8 mouse cellular contexts compared by ENCODE assay signal in genomic region chr6:13607621-13608493, GRCm38 (mm10). TPM values are rescaled to one million over a fixed set of nuclear protein-coding genes. Genes with fewer than 3 reads are reported as not detected.
DNase-seq lines count a peak whose midpoint lies in the region; ATAC-seq and TF ChIP-seq lines count a peak whose summit lies in the region.

Gene Tmem168 (minus strand): TSS chr6:13608100.

- 3% methylated on average over 55 of the region's 71 CpGs for WGBS in lung, embryonic 16.5 days
- 4% methylated on average over 71 of the region's 71 CpGs for WGBS in thymus, adult 2 months

- TF ChIP-seq POLR2A in thymus, adult 2 months (IDR thresholded peaks at IDR 0.05; ENCODE audit: control insufficient read depth, extremely low read depth, insufficient read depth, low read length, poor library complexity): peak; percentile 73

- peak within 1 kb of the TSS; percentile 70 for H3K4me3 ChIP-seq in lung, embryonic 16.5 days (ENCODE audit: low read length)
- H3K4me3 ChIP-seq in thymus, adult 2 months (ENCODE audit: control insufficient read depth, insufficient read depth, low read length): peak within 1 kb of the TSS; percentile 56

- H3K27ac ChIP-seq in lung, embryonic 16.5 days (ENCODE audit: low read length): peak within 1 kb of the TSS; percentile 94
- no peak within 1 kb of the TSS for H3K27ac ChIP-seq in thymus, adult 2 months (ENCODE audit: control insufficient read depth, insufficient read depth, low read length)

- H3K9me3 ChIP-seq in lung, embryonic 16.5 days (ENCODE audit: control insufficient read depth, low read length): no peaks in the 10 kb centered on the region

- peak; percentile 95 for DNase-seq in Muller cell, postnatal 12 days (ENCODE audit: inconsistent ontology term)
- DNase-seq in cerebellum, adult 9-10 months: peak; percentile 93
- DNase-seq in layer of hippocampus, adult 9-11 months: peak; percentile 92
- DNase-seq in ovary, adult 18-20 months (ENCODE audit: low spot score): peak; percentile 85
- DNase-seq in thymus, adult 2 months: peak; percentile 92

- peaks cover 7% of the 10 kb centered on the region for H3K4me1 ChIP-seq in lung, embryonic 16.5 days (replicated peaks; ENCODE audit: control insufficient read depth, insufficient read depth, low read length)
- H3K4me1 ChIP-seq in thymus, adult 2 months (replicated peaks; ENCODE audit: control insufficient read depth, insufficient read depth, low read length): no peaks in the 10 kb centered on the region; the same call in 1 of the 2 replicates

- H3K27me3 ChIP-seq in lung, embryonic 16.5 days (ENCODE audit: control insufficient read depth, insufficient read depth, low read depth, low read length): no peaks in the 10 kb centered on the region
- H3K27me3 ChIP-seq in thymus, adult 2 months (ENCODE audit: control insufficient read depth, insufficient read depth, low read length): no peaks in the 10 kb centered on the region

- H3K4me2 ChIP-seq in lung, embryonic 16.5 days (ENCODE audit: low read depth, low read length): peak within 1 kb of the TSS; percentile 64

- peak; percentile 94 for ATAC-seq in frontal cortex, adult (ENCODE audit: low TSS enrichment)
- peak; percentile 89 to 92 for ATAC-seq in hematopoietic stem cell, adult 5-6 weeks (replicated peaks in 1 of 2; ENCODE audit: insufficient read depth in 1 of 2, low FRiP score in 2 of 2, low TSS enrichment in 1 of 2, low read depth in 1 of 2, poor library complexity in 2 of 2, severe bottlenecking in 2 of 2)
- ATAC-seq in lung, embryonic 16.5 days (ENCODE audit: low read depth): peak; percentile 98

- 0 out of 2 replicates have a peak, but pooled peaks have one; percentile 53 for TF ChIP-seq CTCF in thymus, adult 2 months (IDR thresholded peaks at IDR 0.05; ENCODE audit: borderline replicate concordance, control insufficient read depth, extremely low read depth, insufficient read depth, low read length, poor library complexity)

- peak within 1 kb of the TSS; percentile 85 for H3K9ac ChIP-seq in lung, embryonic 16.5 days (ENCODE audit: low read length)

- peaks cover 3% of the 10 kb centered on the region; the same call in 1 of the 2 replicates for H3K36me3 ChIP-seq in lung, embryonic 16.5 days (ENCODE audit: control insufficient read depth, insufficient read depth, low read length)
- H3K36me3 ChIP-seq in thymus, adult 2 months (ENCODE audit: control insufficient read depth, insufficient read depth, low read length): peaks cover 4% of the 10 kb centered on the region; the same call in 1 of the 2 replicates

RNA-seq across cellular contexts. Expression of gene Tmem168, which starts in this region (rescaled TPM):
- 41.3 and 44.2 TPM in 2 replicates for total RNA-seq in hematopoietic stem cell, adult 5-6 weeks (2017)
- 43.7 and 48.0 TPM in 2 replicates for polyA plus RNA-seq in lung, embryonic 16.5 days (2015; fragmentation: Nextera tagmentation; extraction: Ambion mirVana)
- polyA plus RNA-seq in thymus, adult 2 months (2012; rRNA removed): 11.3 and 12.4 TPM in 2 replicates
